Mouse (Mus musculus): ENCODE data around the gene Brms1l.

DNA sequence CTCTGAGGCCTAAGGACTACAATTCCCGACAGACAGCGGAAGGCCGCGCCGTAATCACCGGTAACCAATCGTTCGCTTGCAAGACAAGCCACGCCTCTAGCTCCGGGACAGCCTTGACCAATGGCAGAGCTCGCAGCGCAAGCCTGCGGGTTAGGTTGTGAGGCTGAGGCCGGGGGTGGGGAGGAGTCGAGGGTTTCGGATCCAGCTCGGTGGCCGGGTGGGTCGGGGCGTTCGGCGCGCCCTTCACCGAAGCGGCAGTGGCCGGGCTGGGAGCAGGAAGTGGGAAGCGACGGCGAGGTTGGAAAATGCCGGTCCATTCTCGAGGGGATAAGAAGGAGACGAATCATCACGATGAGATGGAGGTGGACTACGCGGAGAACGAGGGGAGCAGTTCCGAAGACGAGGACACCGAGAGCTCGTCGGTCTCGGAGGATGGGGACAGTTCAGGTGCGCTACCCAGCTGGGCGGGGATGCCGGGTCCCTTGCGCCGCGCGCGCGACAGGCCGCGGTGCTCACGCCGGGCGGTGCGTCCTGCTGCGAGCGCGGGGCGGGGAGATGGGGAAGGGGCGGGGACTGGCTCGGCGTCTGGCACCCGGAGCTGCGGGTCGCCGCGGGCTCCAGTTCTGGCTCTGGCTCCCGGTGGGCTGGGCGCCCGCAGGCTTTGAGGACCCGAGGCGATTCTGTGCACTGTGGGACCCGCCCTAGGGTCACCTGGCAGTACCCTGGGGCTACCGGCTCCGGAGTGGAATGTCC lies at the start of gene Brms1l:
- TF ChIP-seq CTCF (IDR thresholded peaks at IDR 0.05 in 2 of 3, conservative IDR thresholded peaks at IDR 0.05 in 1 of 3; ENCODE audit: control insufficient read depth in 1 of 3, insufficient read depth in 1 of 3, low read depth in 2 of 3, low read length in 3 of 3, poor library complexity in 1 of 3, severe bottlenecking in 1 of 3) (no peak), POLR2A (IDR thresholded peaks at IDR 0.05; ENCODE audit: control insufficient read depth in 1 of 2, insufficient read depth in 1 of 2, low read depth in 1 of 2, low read length in 2 of 2, poor library complexity in 1 of 2) (peak; percentile 83 to 84), TBP (IDR thresholded peaks at IDR 0.05; ENCODE audit: low read depth, low read length) (no peak; the same call in 1 of the 2 replicates), POLR2AphosphoS5 (IDR thresholded peaks at IDR 0.05; ENCODE audit: borderline replicate concordance, low read depth, low read length) (no peak), MXI1 (IDR thresholded peaks at IDR 0.05; ENCODE audit: low read depth, low read length) (peak; percentile 74; the same call in 1 of the 2 replicates), JUND (IDR thresholded peaks at IDR 0.05; ENCODE audit: low read depth, low read length) (no peak), SMC3 (IDR thresholded peaks at IDR 0.05; ENCODE audit: low read depth, low read length) (no peak), CHD2 (IDR thresholded peaks at IDR 0.05; ENCODE audit: low read length) (peak; percentile 59; the same call in 1 of the 2 replicates), EP300 (IDR thresholded peaks at IDR 0.05; ENCODE audit: low read depth in 1 of 2, low read length in 2 of 2) (no peak), E2F4 (IDR thresholded peaks at IDR 0.05; ENCODE audit: borderline replicate concordance, low read depth, low read length) (no peak)
